Mouse (Mus musculus): ENCODE data around the gene Cd300lb.
A peak's percentile ranks its signal among the peaks of the same experiment; 100 is the strongest.

Gene Cd300lb

GRCm38 (mm10) chr11:114883251-114883789 lies 50.9 kb downstream of the Cd300lb start:
- DNase-seq = no peak

- peak; percentile 36 for DNase-seq
Measured at GRCm38 (mm10) chr11:114880589-114880988, 53.6 kb downstream of the Cd300lb start.

GRCm38 (mm10) chr11:114880185-114880584 lies 54.0 kb downstream of the Cd300lb start:
- no peak for DNase-seq

- no peak for DNase-seq
Measured at GRCm38 (mm10) chr11:114879666-114880065, 54.5 kb downstream of the Cd300lb start.

- peak; percentile 34 for DNase-seq
Measured at GRCm38 (mm10) chr11:114877145-114877544, 57.0 kb downstream of the Cd300lb start.

GRCm38 (mm10) chr11:114876621-114877020 lies 57.6 kb downstream of the Cd300lb start:
- no peak for DNase-seq

GRCm38 (mm10) chr11:114876176-114876575 lies 58.0 kb downstream of the Cd300lb start:
- DNase-seq = no peak

- DNase-seq = no peak
Measured at GRCm38 (mm10) chr11:114875301-114875801, 58.8 kb downstream of the Cd300lb start.

- DNase-seq = no peak
Measured at GRCm38 (mm10) chr11:114874226-114875145, 59.7 kb downstream of the Cd300lb start.

GRCm38 (mm10) chr11:114873022-114873817 lies 61.0 kb downstream of the Cd300lb start:
- DNase-seq = no peak

Measured in liver (tissue).